10 mouse cellular contexts compared by ENCODE assay signal in the genomic region with DNA sequence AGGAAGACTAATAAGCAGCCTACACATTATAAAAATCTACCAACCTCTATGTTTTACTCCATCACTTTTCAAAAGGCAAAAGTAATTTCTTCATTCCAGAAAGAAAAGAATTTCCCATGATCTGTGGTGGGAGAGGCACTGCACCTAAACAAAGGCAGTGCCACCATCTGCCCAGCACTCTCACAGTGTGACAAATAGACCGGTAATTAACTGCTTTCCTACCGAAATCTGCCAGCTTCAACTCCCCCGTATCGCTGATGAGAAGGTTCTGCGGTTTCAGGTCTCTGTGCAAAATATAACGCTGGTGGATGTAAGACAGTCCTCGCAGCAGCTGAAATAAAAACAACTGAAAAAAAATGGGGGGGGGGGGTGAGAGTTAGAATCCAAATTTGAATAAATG.
A peak's percentile ranks its signal among the peaks of the same experiment; 100 is the strongest.
DNase-seq lines count a peak whose midpoint lies in the region; TF ChIP-seq lines count a peak whose summit lies in the region.
"Had no signal": no experiment of that assay in that cellular context is flagged by ENCODE, and none has a peak within 500 bp of the region (broad histone marks: within the 10 kb centered on the region; RNA-seq: fewer than 3 reads in every experiment).

No protein-coding gene starts in this region.

- DNase-seq in cerebellum, postnatal 25 days: peak; percentile 16 to 17
- no peak for DNase-seq in cerebellum, adult 8-10 months
- peak; percentile 19 for DNase-seq in left cerebral cortex, adult 11 months (ENCODE audit: low spot score)
- DNase-seq in left cerebral cortex, postnatal 36 days (ENCODE audit: low spot score in 2 of 2): no peak
- DNase-seq in brain, embryonic 14.5 days (ENCODE audit: low read depth): peak; percentile 82
- DNase-seq in layer of hippocampus, postnatal 36 days: peak; percentile 33 to 38
- no peak for DNase-seq in urinary bladder, postnatal 36 days (ENCODE audit: low spot score in 2 of 2)
- no peak for DNase-seq in embryo, embryonic 11 days
- DNase-seq: adrenal gland, adult 8-10 months; gastrocnemius, postnatal 25 days had no signal

- TF ChIP-seq CTCF in brain, embryonic 14.5 days (IDR thresholded peaks at IDR 0.05; ENCODE audit: borderline replicate concordance, extremely low read depth, insufficient read depth, insufficient read length): no peak

- intact Hi-C loops in left cerebral cortex, postnatal 36 days (cut with DNase I): no loop called here

- no peak for TF ChIP-seq POLR2A in brain, embryonic 14.5 days (IDR thresholded peaks at IDR 0.05; ENCODE audit: borderline replicate concordance, extremely low read depth, insufficient read depth, insufficient read length, poor library complexity, severe bottlenecking)

Comparison
In these comparisons a context has a peak if more than half of its experiments do, and no peak if none do; other contexts are left out.
1. DNase-seq: peak in cerebellum, postnatal 25 days (2 of 2), left cerebral cortex, adult 11 months (single experiment), brain, embryonic 14.5 days (single experiment) and layer of hippocampus, postnatal 36 days (2 of 2); none in cerebellum, adult 8-10 months (single experiment), left cerebral cortex, postnatal 36 days (0 of 2), urinary bladder, postnatal 36 days (0 of 2) and embryo, embryonic 11 days (single experiment).